Mouse (Mus musculus) kidney, embryonic 15.5 days (tissue): Measurements from ENCODE around the gene 1700122O11Rik. TPM values are rescaled to one million over a fixed set of nuclear protein-coding genes. Genes with fewer than 3 reads are reported as not detected.
A peak's percentile ranks its signal among the peaks of the same experiment; 100 is the strongest.

Experiments used
- ATAC-seq: fragments of 200-750 bp; cut with Nextera tagmentation; replicated peaks from 2 replicates; pipeline ENCODE4 v1.8.0; 2017; ENCODE audit warnings: moderate TSS enrichment; ENCODE audit not compliant: low FRiP score
- H3K27ac ChIP-seq: fragments of 300-500 bp; sonication (generic); 2 replicates; pipeline ENCODE4 v1.5.1; 2015; ENCODE audit warnings: mild to moderate bottlenecking, inconsistent platforms
- H3K27me3 ChIP-seq: fragments of 300-500 bp; sonication (generic); 2 replicates; pipeline ENCODE4 v1.6.1; 2015; ENCODE audit warnings: inconsistent platforms
- H3K36me3 ChIP-seq: fragments of 300-500 bp; sonication (generic); 2 replicates; pipeline ENCODE4 v1.6.1; 2015; ENCODE audit warnings: inconsistent platforms
- H3K4me1 ChIP-seq: fragments of 300-500 bp; sonication (generic); 2 replicates; pipeline ENCODE4 v1.6.1; 2015; ENCODE audit warnings: inconsistent platforms
- H3K4me2 ChIP-seq: fragments of 300-500 bp; sonication (generic); 2 replicates; pipeline ENCODE4 v1.6.1; 2015; ENCODE audit warnings: moderate library complexity, mild to moderate bottlenecking, inconsistent platforms
- H3K4me3 ChIP-seq: fragments of 300-500 bp; sonication (generic); replicated peaks from 2 replicates; pipeline ENCODE4 v1.5.1; 2015; ENCODE audit warnings: mild to moderate bottlenecking, inconsistent platforms
- H3K9ac ChIP-seq: fragments of 300-500 bp; sonication (generic); 2 replicates; pipeline ENCODE4 v1.6.1; 2015; ENCODE audit warnings: mild to moderate bottlenecking, inconsistent platforms
- H3K9me3 ChIP-seq: fragments of 300-500 bp; sonication (generic); replicated peaks from 2 replicates; pipeline ENCODE4 v1.6.1; 2016; ENCODE audit warnings: inconsistent platforms
- WGBS: fragments of 180-500 bp; shearing (Covaris S2); methylation state at CpG from one replicate; pipeline ENCODE4 v1.1.7; 2015; ENCODE audit warnings: mixed read lengths; 5-methylcytosine and 5-hydroxymethylcytosine counted together
- polyA plus RNA-seq: library from polyadenylated mRNA; unstranded; fragments of >200 nt; fragmentation: Nextera tagmentation; extraction: Ambion mirVana; gene quantifications from 2 replicates; pipeline ENCODE4 v1.2.1, GENCODE M21; 2015

Gene 1700122O11Rik
- polyA plus RNA-seq = not detected in 2 replicates

GRCm38 (mm10) chr17:48038193-48038592 lies at the start of gene 1700122O11Rik:
TSS of gene 1700122O11Rik (minus strand) at chr17:48038293.
- Histone ChIP-seq H3K4me3 (no peak within 1 kb of the TSS), H3K9me3 (no peaks in the 10 kb centered on the region), H3K9ac (no peak within 1 kb of the TSS), H3K27me3 (peaks cover 26% of the 10 kb centered on the region), H3K27ac (0 out of 2 replicates have a peak within 1 kb of the TSS, but pooled peaks have one; percentile 37), H3K4me1 (peaks cover 30% of the 10 kb centered on the region), H3K36me3 (no peaks in the 10 kb centered on the region), H3K4me2 (no peak within 1 kb of the TSS)
- WGBS = 92% methylated on average over 2 of the region's 2 CpGs
- no peak for ATAC-seq

GRCm38 (mm10) chr17:48080626-48081025 lies 42.5 kb upstream of the 1700122O11Rik start:
- Histone ChIP-seq H3K9ac (no peak overlapping the region), H3K4me1 (no peaks in the 10 kb centered on the region), H3K4me2 (no peak overlapping the region), H3K27me3 (no peaks in the 10 kb centered on the region), H3K27ac (no peak overlapping the region), H3K4me3 (no peak overlapping the region), H3K36me3 (no peaks in the 10 kb centered on the region), H3K9me3 (no peaks in the 10 kb centered on the region)
- 53% methylated on average over 3 of the region's 3 CpGs for WGBS
- no peak for ATAC-seq

GRCm38 (mm10) chr17:48067729-48068128 lies 29.6 kb upstream of the 1700122O11Rik start:
- Histone ChIP-seq H3K9me3 (no peaks in the 10 kb centered on the region), H3K4me3 (no peak overlapping the region), H3K4me2 (no peak overlapping the region), H3K27me3 (peaks cover 13% of the 10 kb centered on the region), H3K27ac (no peak overlapping the region), H3K36me3 (no peaks in the 10 kb centered on the region), H3K9ac (no peak overlapping the region), H3K4me1 (peaks cover 19% of the 10 kb centered on the region)
- 22% methylated on average over 5 of the region's 5 CpGs for WGBS
- no peak for ATAC-seq

GRCm38 (mm10) chr17:48067083-48067614 lies 29.1 kb upstream of the 1700122O11Rik start:
- H3K36me3 ChIP-seq = no peaks in the 10 kb centered on the region
- H3K9ac ChIP-seq = no peak overlapping the region
- no peak overlapping the region for H3K27ac ChIP-seq
- H3K9me3 ChIP-seq = no peaks in the 10 kb centered on the region
- H3K4me2 ChIP-seq = no peak overlapping the region
- H3K4me3 ChIP-seq = no peak overlapping the region
- peaks cover 13% of the 10 kb centered on the region for H3K27me3 ChIP-seq
- H3K4me1 ChIP-seq = peaks cover 19% of the 10 kb centered on the region
- 59% methylated on average over 10 of the region's 10 CpGs for WGBS
- no peak for ATAC-seq

GRCm38 (mm10) chr17:48065081-48065501 lies 27.0 kb upstream of the 1700122O11Rik start:
- H3K36me3 ChIP-seq = no peaks in the 10 kb centered on the region
- H3K4me2 ChIP-seq = no peak overlapping the region
- H3K9me3 ChIP-seq = no peaks in the 10 kb centered on the region
- peaks cover 19% of the 10 kb centered on the region for H3K4me1 ChIP-seq
- no peak overlapping the region for H3K4me3 ChIP-seq
- H3K27me3 ChIP-seq = peaks cover 13% of the 10 kb centered on the region
- no peak overlapping the region for H3K9ac ChIP-seq
- no peak for ATAC-seq
- H3K27ac ChIP-seq = no peak overlapping the region
- 50% methylated on average over 5 of the region's 5 CpGs for WGBS

GRCm38 (mm10) chr17:48064196-48064843 lies 26.2 kb upstream of the 1700122O11Rik start:
- no peak overlapping the region for H3K9ac ChIP-seq
- H3K4me3 ChIP-seq = no peak overlapping the region
- 44% methylated on average over 10 of the region's 10 CpGs for WGBS
- peaks cover 16% of the 10 kb centered on the region for H3K27me3 ChIP-seq
- H3K4me1 ChIP-seq = peaks cover 19% of the 10 kb centered on the region
- H3K36me3 ChIP-seq = no peaks in the 10 kb centered on the region
- H3K9me3 ChIP-seq = no peaks in the 10 kb centered on the region
- no peak overlapping the region for H3K27ac ChIP-seq
- no peak overlapping the region for H3K4me2 ChIP-seq
- ATAC-seq = no peak

- no peaks in the 10 kb centered on the region for H3K9me3 ChIP-seq
- H3K4me3 ChIP-seq = no peak overlapping the region
- no peak for ATAC-seq
- H3K27me3 ChIP-seq = peaks cover 48% of the 10 kb centered on the region
- H3K36me3 ChIP-seq = no peaks in the 10 kb centered on the region
- no peak overlapping the region for H3K27ac ChIP-seq
- H3K9ac ChIP-seq = no peak overlapping the region
- WGBS = 4% methylated on average over 12 of the region's 12 CpGs
- H3K4me1 ChIP-seq = peaks cover 9% of the 10 kb centered on the region
- peak overlapping the region; percentile 34 for H3K4me2 ChIP-seq
Measured at GRCm38 (mm10) chr17:48057382-48057781, 19.3 kb upstream of the 1700122O11Rik start.

- H3K4me2 ChIP-seq = no peak overlapping the region
Measured at GRCm38 (mm10) chr17:48055076-48055816, 17.2 kb upstream of the 1700122O11Rik start.

GRCm38 (mm10) chr17:48053646-48054045 lies 15.6 kb upstream of the 1700122O11Rik start:
- Histone ChIP-seq H3K4me2 (no peak overlapping the region), H3K27me3 (peaks cover 50% of the 10 kb centered on the region), H3K4me1 (peaks cover 9% of the 10 kb centered on the region), H3K4me3 (no peak overlapping the region), H3K27ac (no peak overlapping the region), H3K36me3 (no peaks in the 10 kb centered on the region), H3K9ac (no peak overlapping the region), H3K9me3 (no peaks in the 10 kb centered on the region)
- 82% methylated on average over 2 of the region's 2 CpGs for WGBS
- no peak for ATAC-seq

More at GRCm38 (mm10) chr17:48055076-48055816, 17.2 kb upstream of the 1700122O11Rik start:
- ATAC-seq = no peak
- no peak overlapping the region for H3K9ac ChIP-seq
- peaks cover 9% of the 10 kb centered on the region for H3K4me1 ChIP-seq
- H3K9me3 ChIP-seq = no peaks in the 10 kb centered on the region
- peaks cover 48% of the 10 kb centered on the region for H3K27me3 ChIP-seq
- WGBS = 42% methylated on average over 19 of the region's 20 CpGs
- H3K27ac ChIP-seq = no peak overlapping the region
- H3K4me3 ChIP-seq = no peak overlapping the region
- no peaks in the 10 kb centered on the region for H3K36me3 ChIP-seq

GRCm38 (mm10) chr17:48052338-48053067 lies 14.4 kb upstream of the 1700122O11Rik start:
- no peak for ATAC-seq
- Histone ChIP-seq H3K9ac (no peak overlapping the region), H3K36me3 (no peaks in the 10 kb centered on the region), H3K4me3 (no peak overlapping the region), H3K27me3 (peaks cover 49% of the 10 kb centered on the region), H3K9me3 (no peaks in the 10 kb centered on the region), H3K4me2 (no peak overlapping the region), H3K27ac (no peak overlapping the region), H3K4me1 (peaks cover 6% of the 10 kb centered on the region)
- 71% methylated on average over 10 of the region's 10 CpGs for WGBS

GRCm38 (mm10) chr17:48051638-48052337 lies 13.7 kb upstream of the 1700122O11Rik start:
- ATAC-seq = no peak
- H3K9me3 ChIP-seq = no peaks in the 10 kb centered on the region
- H3K9ac ChIP-seq = no peak overlapping the region
- H3K27me3 ChIP-seq = peaks cover 44% of the 10 kb centered on the region
- no peaks in the 10 kb centered on the region for H3K36me3 ChIP-seq
- H3K4me2 ChIP-seq = no peak overlapping the region
- WGBS = 61% methylated on average over 5 of the region's 5 CpGs
- no peaks in the 10 kb centered on the region for H3K4me1 ChIP-seq
- no peak overlapping the region for H3K27ac ChIP-seq
- no peak overlapping the region for H3K4me3 ChIP-seq
